Mouse (Mus musculus) MEL (cell line): Measurements from ENCODE around the gene Fam171a2. TPM values are rescaled to one million over a fixed set of nuclear protein-coding genes. Genes with fewer than 3 reads are reported as not detected.

Experiments used
- DNase-seq: peaks from one replicate; pipeline ENCODE4 v3.0.0; 2011; ENCODE audit warnings: low read depth, low spot score
- H3K27ac ChIP-seq: 2 replicates; pipeline ENCODE4 v1.5.1; 2012; ENCODE audit warnings: low read depth, mild to moderate bottlenecking, control low read depth, low read length, moderate library complexity; ENCODE audit not compliant: control insufficient read depth
- H3K27me3 ChIP-seq, 2 experiments: fragments of 150-350 bp in 1 of 2; sonication (generic) in 1 of 2; 2 replicates each; pipeline ENCODE4 v1.6.1; 2012; ENCODE audit warnings: low read length in 2 of 2, mild to moderate bottlenecking in 2 of 2, improper control_type of control experiment in 1 of 2, moderate library complexity in 1 of 2; ENCODE audit not compliant: insufficient read depth in 2 of 2, control insufficient read depth in 1 of 2
- H3K36me3 ChIP-seq, 2 experiments: 2 replicates each; pipeline ENCODE4 v1.6.1; 2012 to 2014; ENCODE audit warnings: low read length in 2 of 2, improper control_type of control experiment in 1 of 2, inconsistent platforms in 1 of 2, mild to moderate bottlenecking in 1 of 2; ENCODE audit not compliant: insufficient read depth in 2 of 2, control insufficient read depth in 1 of 2
- H3K4me1 ChIP-seq, 2 experiments: fragments of 150-350 bp in 1 of 2; sonication (generic) in 1 of 2; 2 replicates each; pipeline ENCODE4 v1.6.1; 2012; ENCODE audit warnings: low read length in 2 of 2, improper control_type of control experiment in 1 of 2, mild to moderate bottlenecking in 1 of 2; ENCODE audit not compliant: insufficient read depth in 2 of 2, control insufficient read depth in 1 of 2
- H3K4me3 ChIP-seq, 2 experiments: fragments of 150-350 bp in 1 of 2; sonication (generic) in 1 of 2; 2 replicates each; pipeline ENCODE4 v1.5.1; 2012; ENCODE audit warnings: low read depth in 2 of 2, low read length in 2 of 2, mild to moderate bottlenecking in 2 of 2, moderate library complexity in 2 of 2, control low read depth in 1 of 2, improper control_type of control experiment in 1 of 2; ENCODE audit not compliant: control insufficient read depth in 1 of 2, insufficient read depth in 1 of 2
- H3K79me2 ChIP-seq: 2 replicates; pipeline ENCODE4 v1.6.1; 2012; ENCODE audit warnings: mild to moderate bottlenecking, low read length, moderate library complexity; ENCODE audit not compliant: control insufficient read depth, poor library complexity, insufficient read depth
- H3K9ac ChIP-seq: 2 replicates; pipeline ENCODE4 v1.6.1; 2012; ENCODE audit warnings: low read depth, mild to moderate bottlenecking, control low read depth, low read length, moderate library complexity; ENCODE audit not compliant: control insufficient read depth, poor library complexity, severe bottlenecking
- H3K9me3 ChIP-seq: fragments of 150-350 bp; sonication (generic); replicated peaks from 2 replicates; pipeline ENCODE4 v1.6.1; 2012; ENCODE audit warnings: mild to moderate bottlenecking, low read length, improper control_type of control experiment, moderate library complexity; ENCODE audit not compliant: insufficient read depth
- CHD2 ChIP-seq: IDR thresholded peaks from 2 replicates; pipeline ENCODE4 v1.6.1; 2011; ENCODE audit warnings: low read length, improper control_type of control experiment
- E2F4 ChIP-seq: IDR thresholded peaks from 2 replicates; pipeline ENCODE4 v1.6.1; 2011; ENCODE audit warnings: low read depth, low read length, improper control_type of control experiment, borderline replicate concordance
- EP300 ChIP-seq, 2 experiments: IDR thresholded peaks; 2 replicates each; pipeline ENCODE4 v1.6.1; 2011; ENCODE audit warnings: improper control_type of control experiment in 2 of 2, low read length in 2 of 2, low read depth in 1 of 2, mild to moderate bottlenecking in 1 of 2
- GABPA ChIP-seq: IDR thresholded peaks from 2 replicates; pipeline ENCODE4 v1.6.1; 2012; ENCODE audit warnings: low read depth, mild to moderate bottlenecking, inconsistent platforms, low read length, improper control_type of control experiment, moderate library complexity
- HCFC1 ChIP-seq: IDR thresholded peaks from 2 replicates; pipeline ENCODE4 v1.6.1; 2012; ENCODE audit warnings: low read depth, mild to moderate bottlenecking, inconsistent platforms, low read length, improper control_type of control experiment, moderate library complexity
- KAT2A ChIP-seq: conservative IDR thresholded peaks from 2 replicates; pipeline ENCODE4 v1.6.1; 2012; ENCODE audit warnings: low read depth, low read length, improper control_type of control experiment, inconsistent platforms
- MAFK ChIP-seq: IDR thresholded peaks from 2 replicates; pipeline ENCODE4 v1.6.1; 2011; ENCODE audit warnings: low read depth, mild to moderate bottlenecking, low read length, improper control_type of control experiment, borderline replicate concordance
- MAX ChIP-seq: IDR thresholded peaks from 2 replicates; pipeline ENCODE4 v1.6.1; 2011; ENCODE audit warnings: low read length, improper control_type of control experiment
- MAZ ChIP-seq: IDR thresholded peaks from 2 replicates; pipeline ENCODE4 v1.6.1; 2012; ENCODE audit warnings: low read depth, mild to moderate bottlenecking, inconsistent platforms, low read length, improper control_type of control experiment
- MEF2A ChIP-seq: IDR thresholded peaks from 2 replicates; pipeline ENCODE4 v1.6.1; 2014; ENCODE audit warnings: low read depth, mild to moderate bottlenecking, inconsistent platforms, low read length, improper control_type of control experiment; ENCODE audit not compliant: poor library complexity, insufficient replicate concordance, severe bottlenecking; ENCODE audit errors: extremely low read depth
- MXI1 ChIP-seq: IDR thresholded peaks from 2 replicates; pipeline ENCODE4 v1.6.1; 2011; ENCODE audit warnings: mild to moderate bottlenecking, low read depth, low read length, improper control_type of control experiment
- NRF1 ChIP-seq: IDR thresholded peaks from 2 replicates; pipeline ENCODE4 v1.6.1; 2014; ENCODE audit warnings: low read depth, mild to moderate bottlenecking, inconsistent platforms, low read length, improper control_type of control experiment, moderate library complexity; ENCODE audit not compliant: poor library complexity, insufficient read depth, severe bottlenecking
- POLR2AphosphoS5 ChIP-seq: IDR thresholded peaks from 2 replicates; pipeline ENCODE4 v1.6.1; 2012; ENCODE audit warnings: low read depth, borderline replicate concordance, mild to moderate bottlenecking, inconsistent platforms, low read length, moderate library complexity, mixed read lengths
- SIN3A ChIP-seq: IDR thresholded peaks from 2 replicates; pipeline ENCODE4 v1.6.1; 2012; ENCODE audit warnings: low read length, improper control_type of control experiment, inconsistent platforms
- SMC3 ChIP-seq: IDR thresholded peaks from 2 replicates; pipeline ENCODE4 v1.6.1; 2011; ENCODE audit warnings: low read depth, low read length, improper control_type of control experiment
- UBTF ChIP-seq: IDR thresholded peaks from 2 replicates; pipeline ENCODE4 v1.6.1; 2012; ENCODE audit warnings: low read depth, mild to moderate bottlenecking, inconsistent platforms, low read length, improper control_type of control experiment, moderate library complexity, borderline replicate concordance; ENCODE audit not compliant: insufficient read depth
- USF2 ChIP-seq, 2 experiments: IDR thresholded peaks; 2 replicates each; pipeline ENCODE4 v1.6.1; 2011 to 2012; ENCODE audit warnings: improper control_type of control experiment in 2 of 2, low read length in 2 of 2, borderline replicate concordance in 1 of 2, inconsistent platforms in 1 of 2, low read depth in 1 of 2, mild to moderate bottlenecking in 1 of 2; ENCODE audit not compliant: insufficient read depth in 1 of 2
- ZC3H11A ChIP-seq: IDR thresholded peaks from 2 replicates; pipeline ENCODE4 v1.6.1; 2012; ENCODE audit warnings: low read depth, mild to moderate bottlenecking, inconsistent platforms, low read length, improper control_type of control experiment
- ZKSCAN1 ChIP-seq: IDR thresholded peaks from 2 replicates; pipeline ENCODE4 v1.6.1; 2012; ENCODE audit warnings: low read depth, mild to moderate bottlenecking, inconsistent platforms, low read length, improper control_type of control experiment, moderate library complexity
- ZMIZ1 ChIP-seq: IDR thresholded peaks from 2 replicates; pipeline ENCODE4 v1.6.1; 2012; ENCODE audit warnings: low read depth, mild to moderate bottlenecking, inconsistent platforms, low read length, improper control_type of control experiment, moderate library complexity
- ZNF384 ChIP-seq: IDR thresholded peaks from 2 replicates; pipeline ENCODE4 v1.6.1; 2012; ENCODE audit warnings: low read depth, mild to moderate bottlenecking, inconsistent platforms, low read length, improper control_type of control experiment
- polyA plus RNA-seq, 2 experiments: library from polyadenylated mRNA; stranded (reverse) in 1 of 2; unstranded in 1 of 2; fragments of >175 nt in 1 of 2; fragments of >200 nt in 1 of 2; gene quantifications; 2 replicates each; pipeline versions ENCODE4 v1.2.1 to v1.2.4; 2012; ENCODE audit warnings: low replicate concordance in 2 of 2, low read depth in 1 of 2; ENCODE audit not compliant: insufficient read length in 2 of 2, insufficient read depth in 1 of 2, missing spikeins in 1 of 2
- total RNA-seq: library from RNA; depleted of rRNA; stranded (reverse); fragments of 300-350 nt; gene quantifications from 2 replicates; pipeline ENCODE4 v1.2.3, GENCODE M21; 2012

The Fam171a2 gene
- total and polyA plus RNA-seq, 3 experiments: 2.0 to 8.8 TPM; not detected in 1

- DNase-seq: no peak
Observed at GRCm38 (mm10) chr11:102399610-102400072, 47.8 kb downstream of the Fam171a2 start.

GRCm38 (mm10) chr11:102399107-102399506 is 48.4 kb downstream of the Fam171a2 start:
- no peak overlapping the region for H3K9ac ChIP-seq
- H3K4me3 ChIP-seq: no peak overlapping the region
- no peak overlapping the region for H3K27ac ChIP-seq
- H3K36me3 ChIP-seq: no peaks in the 10 kb centered on the region
- no peaks in the 10 kb centered on the region for H3K4me1 ChIP-seq
- no peaks in the 10 kb centered on the region for H3K79me2 ChIP-seq
- DNase-seq: no peak
- no peaks in the 10 kb centered on the region for H3K27me3 ChIP-seq
- no peak for TF ChIP-seq UBTF
- no peak for TF ChIP-seq ZMIZ1
- TF ChIP-seq MEF2A: no peak
- TF ChIP-seq ZNF384: no peak
- no peak for TF ChIP-seq SIN3A
- no peak for TF ChIP-seq ZC3H11A
- TF ChIP-seq GABPA: no peak
- no peak for TF ChIP-seq USF2 (IDR thresholded peaks at IDR 0.05; ENCODE audit: borderline replicate concordance in 1 of 2, insufficient read depth in 1 of 2, low read depth in 1 of 2, low read length in 2 of 2)
- TF ChIP-seq E2F4: no peak
- no peak for TF ChIP-seq MAZ
- TF ChIP-seq ZKSCAN1: no peak
- no peak for TF ChIP-seq MXI1
- TF ChIP-seq KAT2A: no peak
- no peaks in the 10 kb centered on the region for H3K9me3 ChIP-seq

More at GRCm38 (mm10) chr11:102399610-102400072, 47.8 kb downstream of the Fam171a2 start:
- no peak overlapping the region for H3K4me3 ChIP-seq
- H3K27me3 ChIP-seq: no peaks in the 10 kb centered on the region
- H3K27ac ChIP-seq: no peak overlapping the region
- no peaks in the 10 kb centered on the region for H3K36me3 ChIP-seq
- TF ChIP-seq ZNF384 (no peak), USF2 (IDR thresholded peaks at IDR 0.05; ENCODE audit: borderline replicate concordance in 1 of 2, insufficient read depth in 1 of 2, low read depth in 1 of 2, low read length in 2 of 2) (no peak), POLR2AphosphoS5 (no peak), EP300 (IDR thresholded peaks at IDR 0.05; ENCODE audit: low read depth in 1 of 2, low read length in 2 of 2) (no peak), NRF1 (no peak), MAX (no peak), ZMIZ1 (no peak), SMC3 (no peak), HCFC1 (no peak), CHD2 (no peak), ZKSCAN1 (no peak), MAZ (no peak), MAFK (no peak)
- TF ChIP-seq, all 39 proteins: peak for 0
- Histone ChIP-seq H3K9ac (no peak overlapping the region), H3K79me2 (no peaks in the 10 kb centered on the region), H3K4me1 (no peaks in the 10 kb centered on the region), H3K9me3 (no peaks in the 10 kb centered on the region)
